Mouse (Mus musculus): Measurements from ENCODE around the gene Gfral. TPM values are rescaled to one million over a fixed set of nuclear protein-coding genes. Genes with fewer than 3 reads are reported as not detected.
A peak's percentile ranks its signal among the peaks of the same experiment; 100 is the strongest.

The Gfral gene
- not detected in 2 replicates for polyA plus RNA-seq (2012; ENCODE audit: insufficient read depth, low replicate concordance)

GRCm38 (mm10) chr9:76213557-76213956 is at the start of gene Gfral:
Gene Gfral, minus strand, starts transcription at chr9:76213657.
- no peak within 1 kb of the TSS for H3K4me3 ChIP-seq (replicated peaks)
- H3K27me3 ChIP-seq (replicated peaks), result no peaks in the 10 kb centered on the region
- TF ChIP-seq FLI1 (IDR thresholded peaks at IDR 0.05; ENCODE audit: low read length) (no peak), GATA1 (IDR thresholded peaks at IDR 0.05; ENCODE audit: borderline replicate concordance, low read length) (no peak)
- H3K36me3 ChIP-seq (replicated peaks; ENCODE audit: low read length), result no peaks in the 10 kb centered on the region
- no peaks in the 10 kb centered on the region for H3K9me3 ChIP-seq
- no peaks in the 10 kb centered on the region for H3K4me1 ChIP-seq

- Histone ChIP-seq H3K4me1 (no peaks in the 10 kb centered on the region), H3K36me3 (replicated peaks; ENCODE audit: low read length) (no peaks in the 10 kb centered on the region), H3K4me3 (replicated peaks) (no peak overlapping the region), H3K27me3 (replicated peaks) (no peaks in the 10 kb centered on the region), H3K9me3 (no peaks in the 10 kb centered on the region)
- TF ChIP-seq GATA1 (IDR thresholded peaks at IDR 0.05; ENCODE audit: borderline replicate concordance, low read length) (no peak), FLI1 (IDR thresholded peaks at IDR 0.05; ENCODE audit: low read length) (no peak)
These were observed 44.3 kb upstream of the Gfral start for GRCm38 (mm10) chr9:76257731-76258130.

- TF ChIP-seq GATA1 (IDR thresholded peaks at IDR 0.05; ENCODE audit: borderline replicate concordance, low read length) (no peak), FLI1 (IDR thresholded peaks at IDR 0.05; ENCODE audit: low read length) (no peak)
- Histone ChIP-seq H3K4me1 (no peaks in the 10 kb centered on the region), H3K27me3 (replicated peaks) (no peaks in the 10 kb centered on the region), H3K9me3 (no peaks in the 10 kb centered on the region), H3K36me3 (replicated peaks; ENCODE audit: low read length) (no peaks in the 10 kb centered on the region), H3K4me3 (replicated peaks) (no peak overlapping the region)
These were observed 39.1 kb upstream of the Gfral start for GRCm38 (mm10) chr9:76252544-76252943.

GRCm38 (mm10) chr9:76252109-76252508 is 38.7 kb upstream of the Gfral start:
- no peaks in the 10 kb centered on the region for H3K9me3 ChIP-seq
- H3K4me3 ChIP-seq (replicated peaks), result no peak overlapping the region
- TF ChIP-seq GATA1 (IDR thresholded peaks at IDR 0.05; ENCODE audit: borderline replicate concordance, low read length), result no peak
- H3K36me3 ChIP-seq (replicated peaks; ENCODE audit: low read length), result no peaks in the 10 kb centered on the region
- no peaks in the 10 kb centered on the region for H3K27me3 ChIP-seq (replicated peaks)
- H3K4me1 ChIP-seq, result no peaks in the 10 kb centered on the region

GRCm38 (mm10) chr9:76242322-76242721 is 28.9 kb upstream of the Gfral start:
- no peaks in the 10 kb centered on the region for H3K9me3 ChIP-seq
- H3K27me3 ChIP-seq (replicated peaks), result no peaks in the 10 kb centered on the region
- no peak overlapping the region for H3K4me3 ChIP-seq (replicated peaks)
- no peak for TF ChIP-seq GATA1 (IDR thresholded peaks at IDR 0.05; ENCODE audit: borderline replicate concordance, low read length)
- no peak for TF ChIP-seq FLI1 (IDR thresholded peaks at IDR 0.05; ENCODE audit: low read length)
- H3K4me1 ChIP-seq, result no peaks in the 10 kb centered on the region
- no peaks in the 10 kb centered on the region for H3K36me3 ChIP-seq (replicated peaks; ENCODE audit: low read length)

GRCm38 (mm10) chr9:76237946-76238345 is 24.5 kb upstream of the Gfral start:
- Histone ChIP-seq H3K4me1 (peaks cover 16% of the 10 kb centered on the region; the same call in 1 of the 2 replicates), H3K9me3 (no peaks in the 10 kb centered on the region), H3K4me3 (replicated peaks) (no peak overlapping the region), H3K27me3 (replicated peaks) (no peaks in the 10 kb centered on the region), H3K36me3 (replicated peaks; ENCODE audit: low read length) (no peaks in the 10 kb centered on the region)
- no peak for TF ChIP-seq GATA1 (IDR thresholded peaks at IDR 0.05; ENCODE audit: borderline replicate concordance, low read length)
- no peak for TF ChIP-seq FLI1 (IDR thresholded peaks at IDR 0.05; ENCODE audit: low read length)

- H3K4me3 ChIP-seq (replicated peaks), result no peak overlapping the region
- no peaks in the 10 kb centered on the region for H3K27me3 ChIP-seq (replicated peaks)
- H3K9me3 ChIP-seq, result no peaks in the 10 kb centered on the region
- TF ChIP-seq GATA1 (IDR thresholded peaks at IDR 0.05; ENCODE audit: borderline replicate concordance, low read length), result no peak
- TF ChIP-seq FLI1 (IDR thresholded peaks at IDR 0.05; ENCODE audit: low read length), result no peak
- no peaks in the 10 kb centered on the region for H3K36me3 ChIP-seq (replicated peaks; ENCODE audit: low read length)
- peaks cover 18% of the 10 kb centered on the region; the same call in 1 of the 2 replicates for H3K4me1 ChIP-seq
These were observed 23.8 kb upstream of the Gfral start for GRCm38 (mm10) chr9:76237243-76237642.

- TF ChIP-seq GATA1 (IDR thresholded peaks at IDR 0.05; ENCODE audit: borderline replicate concordance, low read length) (no peak), FLI1 (IDR thresholded peaks at IDR 0.05; ENCODE audit: low read length) (no peak)
- H3K4me1 ChIP-seq, result peaks cover 18% of the 10 kb centered on the region; the same call in 1 of the 2 replicates
These were observed 23.2 kb upstream of the Gfral start for GRCm38 (mm10) chr9:76236626-76237025.

GRCm38 (mm10) chr9:76235945-76236503 is 22.6 kb upstream of the Gfral start:
- no peak for TF ChIP-seq GATA1 (IDR thresholded peaks at IDR 0.05; ENCODE audit: borderline replicate concordance, low read length)
- no peak for TF ChIP-seq FLI1 (IDR thresholded peaks at IDR 0.05; ENCODE audit: low read length)
- no peaks in the 10 kb centered on the region for H3K9me3 ChIP-seq
- no peaks in the 10 kb centered on the region for H3K36me3 ChIP-seq (replicated peaks; ENCODE audit: low read length)
- H3K4me3 ChIP-seq (replicated peaks), result peak overlapping the region; percentile 87
- H3K4me1 ChIP-seq, result peaks cover 18% of the 10 kb centered on the region; the same call in 1 of the 2 replicates
- H3K27me3 ChIP-seq (replicated peaks), result no peaks in the 10 kb centered on the region

More at GRCm38 (mm10) chr9:76236626-76237025, 23.2 kb upstream of the Gfral start:
- Histone ChIP-seq H3K36me3 (replicated peaks; ENCODE audit: low read length) (no peaks in the 10 kb centered on the region), H3K27me3 (replicated peaks) (no peaks in the 10 kb centered on the region), H3K9me3 (no peaks in the 10 kb centered on the region), H3K4me3 (replicated peaks) (peak overlapping the region; percentile 87)

- Histone ChIP-seq H3K9me3 (no peaks in the 10 kb centered on the region), H3K36me3 (replicated peaks; ENCODE audit: low read length) (no peaks in the 10 kb centered on the region), H3K4me1 (peaks cover 22% of the 10 kb centered on the region; the same call in 1 of the 2 replicates), H3K27me3 (replicated peaks) (no peaks in the 10 kb centered on the region), H3K4me3 (replicated peaks) (no peak overlapping the region)
- TF ChIP-seq FLI1 (IDR thresholded peaks at IDR 0.05; ENCODE audit: low read length) (no peak), GATA1 (IDR thresholded peaks at IDR 0.05; ENCODE audit: borderline replicate concordance, low read length) (no peak)
These were observed 21.4 kb upstream of the Gfral start for GRCm38 (mm10) chr9:76234899-76235298.

Measured in megakaryocyte, embryonic 14.5 days (primary cell).